Mouse (Mus musculus) small intestine, adult 2 months (tissue): Measurements from ENCODE around the gene Wasf3.

Experiments used
- CTCF ChIP-seq: fragments of 200-500 bp; IDR thresholded peaks from 2 replicates; pipeline ENCODE4 v1.5.1; 2012; ENCODE audit warnings: low read depth, mild to moderate bottlenecking, control low read depth, inconsistent platforms, low read length, moderate library complexity, mixed read lengths; ENCODE audit not compliant: insufficient replicate concordance, insufficient read length; ENCODE audit errors: extremely low read depth
- POLR2A ChIP-seq: fragments of 200-500 bp; IDR thresholded peaks from 2 replicates; pipeline ENCODE4 v1.6.1; 2012; ENCODE audit warnings: low read depth, mild to moderate bottlenecking, control low read depth, inconsistent platforms, low read length, moderate library complexity

DNA sequence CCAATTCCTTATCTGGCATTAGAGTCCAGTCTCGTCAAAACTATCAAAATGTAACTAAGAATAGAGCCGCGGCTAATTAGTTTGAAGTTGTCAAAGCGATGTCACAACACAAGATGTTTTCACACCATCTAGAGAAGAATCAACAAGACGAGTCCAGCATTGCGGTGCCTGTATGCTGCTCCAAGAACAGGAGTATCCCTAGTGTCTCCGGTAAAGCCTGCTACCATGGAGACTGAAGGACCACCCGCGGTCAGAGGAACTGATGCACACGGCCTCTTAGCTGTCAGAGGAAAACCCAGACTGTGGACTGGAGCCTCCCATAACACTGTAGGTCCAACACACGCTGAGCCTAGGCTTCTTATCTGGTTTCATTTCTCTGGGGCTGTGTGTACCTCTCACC, 11.5 kb upstream of the Wasf3 start:
- TF ChIP-seq CTCF, result no peak
- TF ChIP-seq POLR2A, result no peak
